Mouse (Mus musculus) bone marrow, adult 2 months (tissue): ENCODE data around the gene Marcks. TPM values are rescaled to one million over a fixed set of nuclear protein-coding genes. Genes with fewer than 3 reads are reported as not detected.

Experiments
- H3K27ac ChIP-seq: fragments of 200-500 bp; 2 replicates; pipeline ENCODE4 v1.5.1; 2012; ENCODE audit warnings: low read depth, mild to moderate bottlenecking, control low read depth, inconsistent platforms, low read length; ENCODE audit not compliant: control insufficient read depth, poor library complexity, insufficient read depth
- H3K4me1 ChIP-seq: fragments of 200-500 bp; 2 replicates; pipeline ENCODE4 v1.6.1; 2011; ENCODE audit warnings: low read length; ENCODE audit not compliant: control insufficient read depth, insufficient read depth
- H3K4me3 ChIP-seq: fragments of 200-500 bp; replicated peaks from 2 replicates; pipeline ENCODE3; 2011; ENCODE audit warnings: mild to moderate bottlenecking, low read depth, low read length, control low read depth; ENCODE audit not compliant: control insufficient read depth
- CTCF ChIP-seq: fragments of 200-500 bp; IDR thresholded peaks from 2 replicates; pipeline ENCODE4 v1.5.1; 2011; ENCODE audit warnings: low read length, control low read depth; ENCODE audit not compliant: control insufficient read depth, insufficient read depth
- POLR2A ChIP-seq: fragments of 200-500 bp; IDR thresholded peaks from 2 replicates; pipeline ENCODE4 v1.6.1; 2011; ENCODE audit warnings: low read depth, mild to moderate bottlenecking, control low read depth, low read length, borderline replicate concordance; ENCODE audit not compliant: control insufficient read depth
- WGBS: fragments of 180-500 bp; shearing (Covaris S2); methylation state at CpG from one replicate; pipeline ENCODE4 v1.1.7; 2018; 5-methylcytosine and 5-hydroxymethylcytosine counted together
- polyA plus RNA-seq: library from polyadenylated mRNA; stranded (reverse); fragments of >200 nt; gene quantifications from 2 replicates; pipeline ENCODE4 v1.2.4, GENCODE M21; 2011; ENCODE audit warnings: low replicate concordance; ENCODE audit not compliant: missing spikeins, insufficient read depth, insufficient read length

Marcks gene
- polyA plus RNA-seq, 1 experiment = 44.2 TPM

DNA sequence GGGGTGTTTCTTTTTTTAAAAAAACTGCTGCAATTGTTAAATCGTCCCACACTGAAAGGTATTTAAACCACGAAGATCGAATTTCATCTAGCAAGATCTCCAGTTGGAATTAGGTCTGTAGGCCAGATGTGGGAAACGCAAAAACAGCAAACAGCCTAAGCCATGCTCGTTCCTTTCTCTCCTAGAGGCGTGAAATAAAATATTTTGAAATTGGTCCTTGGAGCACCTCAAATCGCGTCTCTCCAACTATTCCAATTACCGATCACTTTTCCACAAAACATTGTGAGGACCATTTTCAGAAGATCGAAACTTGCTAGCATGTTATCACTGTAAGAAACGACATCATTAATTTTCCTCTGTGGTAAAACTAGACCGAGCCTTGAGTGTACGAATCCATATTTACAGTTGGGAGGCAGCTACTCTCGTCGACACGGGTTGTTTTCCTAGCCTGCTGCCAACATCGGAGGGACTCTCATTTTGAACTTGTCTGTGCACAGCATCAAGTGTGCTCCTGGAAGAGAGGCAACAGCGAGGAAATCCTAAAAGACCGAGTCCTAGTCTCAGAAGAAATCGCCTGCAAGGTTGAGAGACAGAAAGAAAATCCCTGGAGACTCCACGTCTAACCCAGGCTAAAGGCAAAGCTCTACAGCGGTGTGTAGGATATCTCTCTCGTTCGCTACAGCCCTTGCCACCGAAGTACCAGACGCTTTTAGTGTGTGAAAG, 884 bp upstream of the Marcks start:
- under 1% methylated on average over 26 of the region's 26 CpGs for WGBS
- H3K4me1 ChIP-seq = no peaks in the 10 kb centered on the region; the same call in 1 of the 2 replicates
- TF ChIP-seq CTCF = no peak
- no peak overlapping the region; the same call in 1 of the 2 replicates for H3K27ac ChIP-seq
- peak overlapping the region; percentile 62 for H3K4me3 ChIP-seq

DNA sequence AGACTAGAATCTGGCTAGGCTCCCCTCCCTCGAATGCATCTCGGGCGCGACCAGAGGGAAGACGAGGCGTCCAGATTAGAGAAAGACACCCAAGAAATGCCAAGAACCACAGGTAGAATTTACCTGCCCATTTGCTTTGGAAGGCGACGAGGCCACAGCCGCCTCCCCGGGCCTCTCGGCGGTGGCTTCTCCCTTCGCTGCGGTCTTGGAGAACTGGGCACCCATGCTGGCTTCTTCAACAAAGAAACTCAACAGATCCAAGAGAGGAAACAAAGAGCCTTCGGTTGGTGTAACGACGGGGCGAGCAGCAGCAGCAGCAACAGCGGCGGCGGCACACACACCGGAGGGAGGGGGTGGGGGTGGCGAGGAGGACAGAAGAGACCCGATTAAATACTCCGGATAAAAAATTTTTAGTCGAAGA, 399 bp downstream of the Marcks start:
- Histone ChIP-seq H3K4me3 (peak overlapping the region; percentile 88), H3K4me1 (no peaks in the 10 kb centered on the region; the same call in 1 of the 2 replicates), H3K27ac (peak overlapping the region; percentile 75)
- TF ChIP-seq POLR2A (no peak), CTCF (no peak)
- under 1% methylated on average over 26 of the region's 26 CpGs for WGBS

DNA sequence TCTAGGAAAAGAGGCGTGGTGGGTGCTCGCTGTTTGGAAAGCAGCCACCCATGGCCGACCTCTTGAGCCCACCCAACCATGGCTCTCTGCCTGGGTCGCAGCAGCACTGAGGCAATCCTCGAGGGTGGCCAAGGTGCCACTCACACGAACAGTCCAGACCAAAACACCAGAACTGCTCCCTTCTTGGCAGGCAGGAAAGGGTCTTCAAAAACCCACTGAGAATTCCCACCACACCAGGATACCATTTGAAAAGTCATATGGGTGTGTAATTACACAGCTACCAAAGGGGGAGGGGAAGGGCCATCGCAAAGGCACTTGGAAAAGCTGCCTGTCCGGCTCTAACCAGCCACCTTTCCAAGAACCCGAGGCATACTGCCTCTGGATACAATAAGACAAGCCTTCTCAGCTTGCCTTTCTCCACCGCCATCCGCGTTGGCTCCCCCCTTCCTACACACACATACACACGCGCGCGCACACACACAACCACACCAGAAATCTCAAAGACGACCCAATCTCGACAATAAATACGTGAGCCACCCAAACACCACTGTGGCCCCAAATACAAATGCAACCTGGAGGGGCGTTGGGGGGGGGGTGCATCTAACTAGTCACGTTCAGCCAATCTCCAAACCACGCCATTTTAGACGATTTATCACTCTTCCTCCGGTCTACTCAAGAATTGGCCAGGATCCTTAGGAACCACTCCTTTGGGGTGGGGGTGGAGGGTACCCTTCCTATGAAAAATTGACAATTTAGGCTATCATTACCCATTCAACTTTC, 999 bp downstream of the Marcks start:
- TF ChIP-seq CTCF = no peak
- 0 out of 2 replicates have a peak, but pooled peaks have one; percentile 8 for TF ChIP-seq POLR2A
- H3K27ac ChIP-seq = peak overlapping the region; percentile 75
- H3K4me3 ChIP-seq = peak overlapping the region; percentile 88
- WGBS = 1% methylated on average over 24 of the region's 24 CpGs
- H3K4me1 ChIP-seq = no peaks in the 10 kb centered on the region; the same call in 1 of the 2 replicates

DNA sequence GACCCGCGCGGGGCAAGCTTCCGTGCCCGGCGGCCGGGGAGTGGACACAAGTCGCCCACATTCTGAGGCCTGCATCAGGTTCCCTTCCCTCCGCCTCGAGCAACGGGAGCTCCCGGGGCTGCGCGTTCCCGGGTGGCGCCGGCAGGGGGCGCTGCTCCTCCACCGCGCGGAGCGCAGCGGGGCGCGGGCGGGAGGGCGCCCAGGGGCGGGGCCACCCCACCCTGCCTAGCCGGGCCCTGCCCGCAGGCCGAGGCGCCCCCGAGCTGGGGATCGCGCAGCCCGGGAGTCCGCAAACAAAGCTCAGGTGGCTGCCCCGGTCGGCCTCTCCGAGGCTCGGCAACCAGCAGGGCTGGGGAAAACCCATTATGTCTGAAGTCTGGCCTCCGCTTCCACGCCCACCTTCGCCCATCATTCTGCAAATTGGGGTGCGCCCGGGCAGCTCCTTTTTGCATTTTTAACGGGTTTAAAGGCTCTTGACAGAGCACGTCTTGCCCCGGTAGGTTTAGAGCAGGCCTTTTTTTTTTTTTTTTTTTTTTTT, 1.7 kb downstream of the Marcks start:
- Histone ChIP-seq H3K27ac (peak overlapping the region; percentile 75), H3K4me1 (no peaks in the 10 kb centered on the region; the same call in 1 of the 2 replicates), H3K4me3 (peak overlapping the region; percentile 88)
- TF ChIP-seq CTCF (peak; percentile 74), POLR2A (peak; percentile 13; the same call in 1 of the 2 replicates)
- under 1% methylated on average over 49 of the region's 49 CpGs for WGBS

DNA sequence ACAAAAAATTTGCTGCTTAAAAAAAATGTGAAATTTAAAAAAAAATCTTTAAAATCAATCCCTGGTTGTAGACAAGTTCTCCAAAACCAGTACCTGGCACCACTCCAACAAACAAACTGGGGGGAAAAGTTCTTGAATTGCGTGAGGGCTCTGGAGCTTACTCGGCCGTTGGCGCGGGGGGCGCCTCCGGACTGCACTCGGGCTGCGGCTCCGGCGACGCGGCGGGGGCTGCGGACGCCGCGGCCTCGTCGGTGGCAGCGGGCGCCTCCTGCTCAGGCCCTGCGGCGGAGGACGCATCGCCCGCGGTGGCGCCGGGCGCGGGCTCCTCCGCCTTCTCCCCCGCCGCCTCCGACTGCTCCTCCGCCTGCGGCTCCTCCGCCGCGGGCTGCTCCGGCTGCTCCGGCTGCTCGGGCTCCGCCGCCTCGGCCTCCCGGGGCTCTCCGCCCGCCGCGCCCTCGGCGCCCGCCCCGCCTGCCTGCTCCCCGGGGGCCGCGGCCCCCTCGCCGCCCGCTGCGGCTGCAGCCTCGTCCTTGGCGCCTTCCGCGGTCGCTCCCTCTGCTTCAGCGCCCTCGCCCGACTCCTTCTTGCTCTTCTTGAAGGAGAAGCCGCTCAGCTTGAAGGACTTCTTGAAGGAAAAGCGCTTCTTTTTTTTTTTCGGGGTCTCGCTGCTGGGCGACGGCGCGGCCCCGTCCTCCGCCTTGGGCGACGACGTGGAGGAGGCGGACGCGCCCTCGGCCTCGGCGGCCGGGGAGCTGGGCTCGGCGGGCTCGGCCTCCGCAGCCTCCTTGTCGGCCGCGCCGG, 2.6 kb downstream of the Marcks start:
- Histone ChIP-seq H3K4me1 (no peaks in the 10 kb centered on the region; the same call in 1 of the 2 replicates), H3K27ac (peak overlapping the region; percentile 75), H3K4me3 (peak overlapping the region; percentile 88)
- 1% methylated on average over 99 of the region's 99 CpGs for WGBS
- no peak for TF ChIP-seq POLR2A
- no peak for TF ChIP-seq CTCF

DNA sequence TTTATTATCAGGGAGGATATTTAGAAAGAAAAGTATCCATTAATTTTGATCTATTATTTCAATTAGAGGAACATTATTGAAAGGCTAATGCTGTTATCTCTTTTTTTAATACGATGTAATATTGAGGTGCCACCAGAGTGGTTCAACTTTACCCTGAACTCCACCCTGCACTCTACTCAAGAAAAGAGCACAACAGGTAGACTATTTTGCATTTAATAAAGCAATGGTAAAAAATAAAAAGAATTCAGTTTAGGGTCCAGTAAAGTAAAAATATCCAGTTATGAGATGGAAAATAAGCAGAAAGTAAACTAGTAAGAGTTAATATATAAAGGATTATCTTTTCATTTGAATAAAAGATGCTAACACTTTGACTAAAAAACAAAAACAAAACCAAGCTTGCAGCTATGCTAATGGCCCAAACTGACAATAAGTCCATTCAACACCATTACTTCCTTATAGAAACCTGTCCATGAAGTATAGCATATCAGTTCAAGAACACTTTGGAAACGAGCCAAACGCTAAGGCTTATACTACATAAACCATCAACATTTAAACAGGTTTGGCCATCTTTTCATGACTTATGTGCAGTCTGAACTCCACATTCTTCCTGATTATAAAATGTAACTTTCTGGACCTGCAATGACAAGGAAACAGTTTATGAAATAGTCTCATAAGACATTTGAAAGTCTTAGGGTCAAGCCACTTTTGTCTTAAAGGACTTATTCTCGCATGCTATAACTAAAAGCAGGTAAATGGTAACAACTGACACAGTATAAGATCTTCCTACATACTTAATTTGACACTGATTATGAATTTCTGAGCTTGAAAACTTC, 4.6 kb downstream of the Marcks start:
- TF ChIP-seq POLR2A (no peak), CTCF (no peak)
- 78% methylated on average over 4 of the region's 4 CpGs for WGBS
- Histone ChIP-seq H3K27ac (no peak overlapping the region), H3K4me3 (no peak overlapping the region), H3K4me1 (no peaks in the 10 kb centered on the region; the same call in 1 of the 2 replicates)

DNA sequence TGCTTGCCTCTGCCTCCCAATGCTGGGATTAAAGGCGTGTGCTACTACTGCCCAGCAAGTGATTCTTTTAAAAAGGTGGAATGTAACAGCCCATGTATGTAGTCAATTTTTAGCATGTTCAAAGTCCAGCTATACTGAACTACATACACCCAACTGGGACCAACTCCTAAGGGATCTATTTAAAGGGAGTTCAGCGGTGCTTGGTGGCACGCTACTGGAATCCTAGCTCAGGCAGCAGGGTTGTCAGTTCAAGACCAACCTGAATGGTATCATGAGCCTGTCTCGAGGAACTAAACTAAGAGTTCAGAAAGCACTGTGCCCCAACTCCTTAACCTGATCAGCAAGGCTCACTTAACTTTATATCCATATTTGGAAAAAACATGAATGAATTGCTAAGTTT, 6.0 kb downstream of the Marcks start:
- H3K27ac ChIP-seq = no peak overlapping the region
- H3K4me1 ChIP-seq = no peaks in the 10 kb centered on the region; the same call in 1 of the 2 replicates
- no peak overlapping the region for H3K4me3 ChIP-seq
- 88% methylated on average over 4 of the region's 4 CpGs for WGBS
- TF ChIP-seq POLR2A = no peak
- TF ChIP-seq CTCF = no peak
